Mouse (Mus musculus): Measurements from ENCODE around the gene Phgdh.

DNA sequence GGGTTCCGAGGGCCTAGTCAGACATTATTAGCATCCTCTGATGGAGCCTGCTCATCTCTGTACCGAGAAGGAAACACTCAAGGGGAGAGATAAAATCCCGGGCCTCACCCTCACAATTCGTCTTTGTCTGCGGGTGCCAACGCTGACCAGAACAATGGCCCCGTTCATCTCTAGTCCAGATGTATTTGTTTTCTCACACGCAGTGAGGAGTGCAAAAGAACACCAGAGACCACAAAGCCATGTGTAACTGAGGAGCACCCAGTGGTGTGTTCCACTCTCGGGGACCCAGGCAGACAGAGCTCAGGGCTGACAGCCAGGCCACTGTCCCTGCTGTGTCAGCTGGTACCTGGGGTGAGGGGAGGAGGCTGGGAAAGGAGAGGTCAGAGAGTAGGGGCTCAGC, 15.6 kb downstream of the Phgdh start:
- TF ChIP-seq CTCF (IDR thresholded peaks at IDR 0.05; ENCODE audit: extremely low read depth, insufficient read depth, low read length) (no peak), POLR2A (IDR thresholded peaks at IDR 0.05; ENCODE audit: extremely low read depth, insufficient read depth, low read length) (no peak)

Data from cortical plate, adult 2 months (tissue).